Mouse (Mus musculus): ENCODE results near the gene Ccdc107. TPM values are rescaled to one million over a fixed set of nuclear protein-coding genes. Genes with fewer than 3 reads are reported as not detected.

Ccdc107 gene
- polyA plus RNA-seq, 1 experiment from 2014 or later = 98.8 TPM

DNA sequence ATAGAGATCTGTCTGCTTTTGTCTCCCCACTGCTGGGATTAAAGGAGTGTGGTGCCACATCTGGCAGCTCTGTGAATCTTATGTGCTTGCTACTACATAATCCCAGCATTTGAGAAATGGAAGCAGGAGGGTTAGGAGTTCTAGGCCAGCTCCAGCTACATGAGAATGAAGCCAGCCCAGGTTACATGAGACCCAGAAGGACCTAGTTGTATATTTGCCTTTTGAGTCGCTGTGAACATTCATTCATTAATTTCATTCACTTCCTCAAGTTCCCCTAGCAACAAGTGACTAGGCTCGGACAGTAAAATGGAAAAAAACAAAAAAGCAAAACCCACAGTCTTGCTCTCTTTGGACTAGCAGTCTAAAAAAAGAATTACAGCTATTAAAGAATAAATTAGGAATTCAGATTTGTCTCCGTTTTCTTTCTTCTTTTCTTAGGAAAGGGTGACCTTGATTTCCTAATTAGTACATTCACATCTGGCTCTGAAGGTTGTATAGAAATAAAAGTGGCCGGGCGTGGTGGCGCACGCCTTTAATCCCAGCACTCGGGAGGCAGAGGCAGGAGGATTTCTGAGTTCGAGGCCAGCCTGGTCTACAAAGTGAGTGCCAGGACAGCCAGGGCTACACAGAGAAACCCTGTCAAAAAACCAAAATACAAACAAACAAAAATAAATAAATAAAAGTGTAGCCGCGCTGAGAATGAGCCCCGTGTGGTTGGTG, 439 bp upstream of the Ccdc107 start:
- Histone ChIP-seq H3K9ac (no peak overlapping the region), H3K27ac (peak overlapping the region; percentile 63), H3K4me3 (replicated peaks) (peak overlapping the region; percentile 20; the same call in 1 of the 2 replicates), H3K36me3 (peaks cover 7% of the 10 kb centered on the region; the same call in 1 of the 2 replicates), H3K27me3 (replicated peaks) (no peaks in the 10 kb centered on the region), H3K4me2 (replicated peaks) (peak overlapping the region; percentile 41), H3K4me1 (replicated peaks) (peaks cover 14% of the 10 kb centered on the region), H3K9me3 (no peaks in the 10 kb centered on the region)
- ATAC-seq = no peak
- 42% methylated on average over 12 of the region's 12 CpGs for WGBS

DNA sequence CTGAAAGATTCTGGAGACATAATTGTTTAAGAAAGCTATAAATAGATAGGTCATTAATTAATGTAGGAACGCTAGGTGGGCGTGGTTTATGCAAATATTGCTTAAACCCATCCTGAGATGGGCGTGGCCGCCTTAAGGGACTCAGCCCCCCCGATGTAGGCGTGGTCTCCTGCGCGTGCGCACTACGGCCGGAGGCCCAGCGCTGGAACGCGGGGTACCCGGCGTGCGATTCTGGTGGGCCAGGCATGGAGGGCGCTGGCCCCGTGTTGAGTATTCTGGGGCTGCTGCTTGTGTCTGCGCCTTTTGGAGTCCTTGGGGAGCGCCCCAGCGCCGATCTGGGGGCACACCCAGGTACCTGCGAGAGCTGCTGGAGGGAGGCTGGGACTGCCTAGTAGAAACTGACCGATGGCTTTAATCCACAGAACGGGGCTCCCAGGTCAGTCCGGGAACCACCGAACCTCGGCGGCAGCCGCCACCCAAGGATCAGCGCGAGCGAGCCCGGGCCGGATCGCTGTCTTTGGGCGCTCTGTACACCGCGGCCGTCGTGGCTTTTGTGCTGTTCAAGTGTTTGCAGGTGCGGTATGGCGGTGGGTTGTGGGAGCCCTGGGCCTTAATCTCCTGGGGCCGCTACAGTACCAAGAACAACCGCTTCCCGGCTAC, 616 bp downstream of the Ccdc107 start:
- under 1% methylated on average over 47 of the region's 47 CpGs for WGBS

DNA sequence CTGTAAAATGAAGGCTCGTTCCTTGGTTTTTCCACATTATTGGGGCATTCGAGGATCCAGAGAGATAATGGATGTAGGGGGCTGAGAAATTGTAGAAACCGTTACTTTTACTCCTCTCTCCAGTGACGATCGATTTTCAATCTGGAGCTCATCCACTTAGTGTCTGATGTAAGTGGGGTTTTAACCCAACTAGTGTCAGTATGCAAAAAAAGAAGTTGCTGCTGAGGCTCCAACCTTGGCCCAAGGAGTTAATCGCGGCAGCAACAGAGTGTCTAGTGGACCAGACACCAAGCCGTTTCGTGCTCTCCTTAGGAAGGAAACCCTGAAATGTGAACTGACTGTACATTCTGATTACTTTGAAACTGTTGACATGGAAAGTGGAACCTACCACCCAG, 1.1 kb downstream of the Ccdc107 start:
- Histone ChIP-seq H3K36me3 (peaks cover 8% of the 10 kb centered on the region; the same call in 1 of the 2 replicates), H3K4me3 (replicated peaks) (peak overlapping the region; percentile 72), H3K9ac (peak overlapping the region; percentile 73), H3K4me2 (replicated peaks) (peak overlapping the region; percentile 72), H3K4me1 (replicated peaks) (peaks cover 30% of the 10 kb centered on the region), H3K27ac (peak overlapping the region; percentile 88), H3K9me3 (no peaks in the 10 kb centered on the region), H3K27me3 (replicated peaks) (no peaks in the 10 kb centered on the region)
- ATAC-seq = no peak
- under 1% methylated on average over 9 of the region's 9 CpGs for WGBS

More for the DNA sequence above, 616 bp downstream of the Ccdc107 start:
- H3K27ac ChIP-seq = peak overlapping the region; percentile 88
- H3K9me3 ChIP-seq = no peaks in the 10 kb centered on the region
- peaks cover 24% of the 10 kb centered on the region for H3K4me1 ChIP-seq (replicated peaks)
- peak overlapping the region; percentile 73 for H3K9ac ChIP-seq
- ATAC-seq = peak; percentile 91
- peaks cover 8% of the 10 kb centered on the region; the same call in 1 of the 2 replicates for H3K36me3 ChIP-seq
- H3K27me3 ChIP-seq (replicated peaks) = no peaks in the 10 kb centered on the region
- peak overlapping the region; percentile 72 for H3K4me3 ChIP-seq (replicated peaks)
- peak overlapping the region; percentile 72 for H3K4me2 ChIP-seq (replicated peaks)

DNA sequence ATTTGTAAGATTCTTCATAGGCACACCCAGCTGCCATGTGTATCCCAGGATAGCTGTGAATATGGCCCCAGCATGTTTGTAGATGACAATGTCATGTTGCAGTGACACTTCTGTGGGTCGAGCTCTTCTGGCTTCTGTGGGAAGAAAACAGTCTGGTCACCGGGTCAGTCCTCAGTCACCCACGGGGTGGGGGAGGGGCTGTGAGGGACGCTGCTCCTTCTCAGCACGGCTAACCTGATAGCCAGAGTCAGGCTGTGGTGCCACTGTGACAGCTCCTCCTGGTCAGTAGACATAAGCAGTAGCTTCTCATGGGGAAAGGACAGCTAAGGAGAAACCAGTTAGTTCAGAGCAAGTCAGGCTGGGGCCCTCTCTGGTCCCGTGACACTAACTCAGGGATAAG, 3.9 kb downstream of the Ccdc107 start:
- ATAC-seq = no peak
- no peak overlapping the region for H3K4me3 ChIP-seq (replicated peaks)
- peaks cover 36% of the 10 kb centered on the region for H3K4me1 ChIP-seq (replicated peaks)
- peaks cover 8% of the 10 kb centered on the region; the same call in 1 of the 2 replicates for H3K36me3 ChIP-seq
- H3K27me3 ChIP-seq (replicated peaks) = no peaks in the 10 kb centered on the region
- no peak overlapping the region for H3K4me2 ChIP-seq (replicated peaks)
- 68% methylated on average over 6 of the region's 6 CpGs for WGBS
- no peaks in the 10 kb centered on the region for H3K9me3 ChIP-seq
- no peak overlapping the region for H3K27ac ChIP-seq
- no peak overlapping the region for H3K9ac ChIP-seq

DNA sequence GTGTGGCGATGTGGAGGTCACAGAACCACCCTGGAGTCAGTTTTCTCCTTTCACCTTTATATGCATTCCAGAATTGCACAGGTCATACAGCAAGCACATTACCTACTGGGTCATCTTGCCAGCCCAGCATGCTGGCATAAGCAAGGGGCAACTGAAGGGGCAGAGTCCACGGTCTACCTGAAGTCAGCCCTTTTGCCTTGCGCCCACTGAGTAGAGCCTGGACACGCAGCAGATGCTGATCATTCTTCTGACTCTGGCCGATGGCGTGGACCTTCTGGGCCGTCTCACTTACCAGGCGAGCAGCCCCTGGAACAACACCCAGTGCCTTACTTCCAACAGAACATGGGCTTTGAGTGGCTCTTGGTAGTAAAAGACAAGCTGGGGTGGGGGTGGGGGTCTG, 4.7 kb downstream of the Ccdc107 start:
- peak overlapping the region; percentile 59; the same call in 1 of the 2 replicates for H3K4me3 ChIP-seq (replicated peaks)
- H3K9me3 ChIP-seq = no peaks in the 10 kb centered on the region
- 96% methylated on average over 8 of the region's 8 CpGs for WGBS
- H3K4me2 ChIP-seq (replicated peaks) = peak overlapping the region; percentile 74
- ATAC-seq = no peak
- H3K36me3 ChIP-seq = peaks cover 8% of the 10 kb centered on the region; the same call in 1 of the 2 replicates
- H3K4me1 ChIP-seq (replicated peaks) = peaks cover 36% of the 10 kb centered on the region
- H3K9ac ChIP-seq = no peak overlapping the region
- no peaks in the 10 kb centered on the region for H3K27me3 ChIP-seq (replicated peaks)
- no peak overlapping the region for H3K27ac ChIP-seq

DNA sequence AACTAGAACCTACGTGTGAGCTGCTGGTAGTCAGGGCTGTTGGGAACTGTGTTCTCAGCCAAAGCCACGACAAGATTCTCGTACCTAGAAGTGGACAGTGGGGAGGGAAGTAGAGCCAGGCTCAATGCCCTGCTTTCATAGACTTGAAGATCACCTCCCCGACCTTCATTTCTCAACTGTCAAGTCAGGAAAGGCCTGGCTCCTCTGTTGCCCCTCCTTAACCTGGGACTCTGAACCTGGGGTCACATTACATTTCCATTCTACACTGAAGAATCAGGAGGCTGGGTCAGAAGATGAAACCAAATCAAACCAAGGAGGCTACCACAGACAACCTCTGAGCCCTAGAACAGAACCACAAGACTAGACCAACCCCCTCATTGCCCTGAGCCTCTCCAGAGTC, 5.2 kb downstream of the Ccdc107 start:
- H3K4me2 ChIP-seq (replicated peaks) = peak overlapping the region; percentile 74
- H3K27me3 ChIP-seq (replicated peaks) = no peaks in the 10 kb centered on the region
- no peak overlapping the region for H3K27ac ChIP-seq
- 61% methylated on average over 4 of the region's 4 CpGs for WGBS
- H3K9me3 ChIP-seq = no peaks in the 10 kb centered on the region
- peaks cover 36% of the 10 kb centered on the region for H3K4me1 ChIP-seq (replicated peaks)
- H3K36me3 ChIP-seq = peaks cover 8% of the 10 kb centered on the region; the same call in 1 of the 2 replicates
- no peak for ATAC-seq
- peak overlapping the region; percentile 59 for H3K4me3 ChIP-seq (replicated peaks)
- peak overlapping the region; percentile 61 for H3K9ac ChIP-seq

DNA sequence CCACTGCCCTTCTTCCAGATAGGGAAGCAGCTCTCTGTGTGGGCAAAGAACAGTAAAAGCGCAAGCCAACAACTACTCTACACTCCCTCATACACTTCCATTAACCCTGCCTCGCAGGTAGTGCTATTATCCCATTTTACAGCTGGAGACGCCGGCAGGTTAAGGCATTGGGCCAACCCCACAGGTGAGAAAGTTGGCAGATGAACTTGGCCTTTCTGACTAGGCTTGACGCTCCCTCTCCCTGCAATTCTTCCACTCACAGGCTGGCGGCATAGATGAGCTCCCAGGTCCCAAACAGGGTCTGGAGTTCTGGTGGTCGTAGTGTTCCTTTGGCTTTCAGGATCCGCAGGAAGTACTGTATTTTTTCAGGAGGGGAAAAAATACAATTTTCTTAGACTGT, 6.3 kb downstream of the Ccdc107 start:
- WGBS = 10% methylated on average over 8 of the region's 8 CpGs
- peak overlapping the region; percentile 59 for H3K4me3 ChIP-seq (replicated peaks)
- peak overlapping the region; percentile 74 for H3K4me2 ChIP-seq (replicated peaks)
- peak overlapping the region; percentile 49; the same call in 1 of the 2 replicates for H3K27ac ChIP-seq
- no peaks in the 10 kb centered on the region for H3K27me3 ChIP-seq (replicated peaks)
- peaks cover 43% of the 10 kb centered on the region for H3K4me1 ChIP-seq (replicated peaks)
- H3K9me3 ChIP-seq = no peaks in the 10 kb centered on the region
- peak; percentile 57 for ATAC-seq
- H3K36me3 ChIP-seq = peaks cover 8% of the 10 kb centered on the region; the same call in 1 of the 2 replicates
- H3K9ac ChIP-seq = peak overlapping the region; percentile 61

DNA sequence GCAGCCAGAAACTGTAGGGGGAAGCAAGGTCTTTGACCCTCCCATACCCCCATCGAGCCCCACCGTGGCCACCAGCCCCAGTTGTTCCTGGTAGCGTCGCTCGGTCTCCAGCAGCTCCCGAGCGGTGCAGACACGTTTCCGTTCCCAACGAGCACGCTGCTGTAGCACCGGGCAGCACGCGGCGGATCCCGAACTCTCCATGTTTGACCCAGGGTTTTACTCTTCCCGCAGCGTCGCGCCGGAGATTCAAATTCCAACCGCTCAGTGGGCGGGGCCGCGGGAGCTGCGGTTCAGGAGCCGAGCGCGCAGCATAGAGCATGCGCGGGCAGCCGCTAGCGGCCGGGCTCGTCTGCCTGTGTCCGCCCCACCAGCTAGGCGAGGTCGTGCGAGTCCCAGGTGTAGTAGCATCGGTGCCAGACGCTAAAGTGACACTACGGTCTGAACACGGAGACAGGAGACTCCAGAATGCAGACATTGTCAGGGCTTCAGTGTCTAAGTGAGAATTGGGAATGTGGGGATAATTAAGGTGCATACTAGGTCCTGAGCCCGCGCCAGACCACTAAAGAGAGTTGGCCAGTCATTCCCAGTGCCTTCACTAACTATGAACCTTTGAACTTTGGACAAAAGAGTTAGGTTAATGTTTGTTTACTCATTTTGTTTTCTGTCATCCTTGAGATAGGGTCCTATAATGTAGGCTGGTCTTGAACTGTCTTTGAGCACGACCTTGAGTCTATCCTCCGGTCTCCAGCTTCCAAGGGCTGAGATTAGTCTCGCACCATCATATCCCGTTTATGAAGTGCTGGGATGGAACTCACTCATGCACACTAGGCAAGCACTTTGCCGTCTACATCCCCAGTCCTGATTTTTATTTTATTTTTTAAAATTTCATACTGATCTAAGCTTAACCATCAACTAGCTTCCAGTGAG, 7.0 kb downstream of the Ccdc107 start, which contains the start of gene Arhgef39:
TSS of gene Arhgef39 (minus strand) at position 289 of the 927 bp plus-strand sequence.
- H3K4me3 ChIP-seq (replicated peaks) = peak within 1 kb of the TSS; percentile 59
- no peaks in the 10 kb centered on the region for H3K9me3 ChIP-seq
- H3K27me3 ChIP-seq (replicated peaks) = no peaks in the 10 kb centered on the region
- peak; percentile 91 for ATAC-seq
- H3K9ac ChIP-seq = peak within 1 kb of the TSS; percentile 61
- H3K4me1 ChIP-seq (replicated peaks) = peaks cover 43% of the 10 kb centered on the region
- H3K4me2 ChIP-seq (replicated peaks) = peak within 1 kb of the TSS; percentile 74
- WGBS = 6% methylated on average over 50 of the region's 50 CpGs
- H3K27ac ChIP-seq = peak within 1 kb of the TSS; percentile 49; the same call in 1 of the 2 replicates
- H3K36me3 ChIP-seq = peaks cover 8% of the 10 kb centered on the region; the same call in 1 of the 2 replicates

DNA sequence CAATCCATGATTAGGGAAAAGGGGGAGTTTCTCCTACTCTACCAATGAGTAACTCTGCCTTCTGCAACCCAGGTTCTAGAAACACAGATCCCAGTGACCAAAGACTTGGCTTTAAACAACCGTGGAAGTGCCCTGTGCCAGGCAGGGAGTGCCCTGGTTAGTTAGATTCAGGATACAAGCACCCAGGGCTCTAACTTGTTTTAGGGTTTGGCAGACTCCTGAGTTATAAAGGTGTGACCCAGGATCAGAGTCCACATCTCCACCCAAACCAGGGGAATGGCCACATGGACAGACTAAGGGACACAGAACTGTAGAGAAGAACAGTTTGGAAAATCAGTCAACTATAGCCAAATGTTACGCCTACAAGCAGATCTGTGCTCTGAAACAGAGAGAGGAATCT, 10.3 kb downstream of the Ccdc107 start:
- Histone ChIP-seq H3K27me3 (replicated peaks) (no peaks in the 10 kb centered on the region), H3K9me3 (no peaks in the 10 kb centered on the region), H3K4me2 (replicated peaks) (peak overlapping the region; percentile 9; the same call in 1 of the 2 replicates), H3K27ac (no peak overlapping the region), H3K4me1 (replicated peaks) (peaks cover 33% of the 10 kb centered on the region), H3K4me3 (replicated peaks) (no peak overlapping the region), H3K9ac (no peak overlapping the region), H3K36me3 (no peaks in the 10 kb centered on the region)
- ATAC-seq = 0 out of 2 replicates have a peak, but pooled peaks have one; percentile 19
- 62% methylated on average over 2 of the region's 2 CpGs for WGBS

DNA sequence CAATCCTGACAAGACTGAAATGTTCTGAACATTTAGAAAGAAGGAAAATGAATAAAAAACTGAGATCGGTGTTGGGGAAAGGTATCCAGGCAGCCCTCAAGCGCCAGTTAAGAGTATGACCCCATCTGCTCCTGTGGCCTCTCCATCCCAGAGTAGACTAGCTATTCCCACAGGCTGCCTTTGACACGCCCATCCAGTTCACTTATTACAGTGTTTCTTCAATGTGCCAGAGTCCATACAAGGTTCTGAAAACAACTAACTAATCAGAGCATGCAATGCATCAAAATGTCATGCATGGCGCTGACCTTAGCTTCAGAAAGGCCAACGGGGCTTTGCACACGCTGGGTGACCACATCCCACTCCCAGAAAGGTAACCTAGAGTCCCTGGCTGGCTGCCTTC, 10.8 kb downstream of the Ccdc107 start:
- no peak overlapping the region for H3K9ac ChIP-seq
- no peaks in the 10 kb centered on the region for H3K9me3 ChIP-seq
- no peak overlapping the region for H3K4me3 ChIP-seq (replicated peaks)
- H3K4me1 ChIP-seq (replicated peaks) = peaks cover 32% of the 10 kb centered on the region
- H3K27ac ChIP-seq = no peak overlapping the region
- H3K4me2 ChIP-seq (replicated peaks) = 0 out of 2 replicates have a peak overlapping the region, but pooled peaks have one; percentile 9
- no peaks in the 10 kb centered on the region for H3K27me3 ChIP-seq (replicated peaks)
- no peaks in the 10 kb centered on the region for H3K36me3 ChIP-seq
- 74% methylated on average over 6 of the region's 6 CpGs for WGBS
- ATAC-seq = no peak

DNA sequence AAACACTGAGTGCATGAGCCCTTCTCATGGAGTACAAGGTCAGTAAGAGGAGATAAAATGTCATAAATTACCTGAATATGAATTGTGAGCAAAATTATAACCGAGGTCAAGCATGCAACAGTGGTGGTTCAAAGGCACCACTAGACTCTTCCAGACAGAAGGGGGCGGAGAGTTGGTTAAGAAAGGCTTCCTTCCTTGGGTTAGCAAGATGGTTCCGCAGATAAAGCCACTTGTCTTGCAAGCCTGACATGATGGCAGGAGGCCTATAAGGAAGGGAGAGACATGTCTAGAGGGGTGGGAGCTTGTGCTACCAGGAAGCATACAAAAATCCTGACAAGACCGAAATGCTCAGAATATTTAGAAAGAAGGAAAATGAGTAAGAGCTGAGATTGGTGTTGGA, 11.6 kb downstream of the Ccdc107 start:
- Histone ChIP-seq H3K4me2 (replicated peaks) (no peak overlapping the region), H3K27me3 (replicated peaks) (no peaks in the 10 kb centered on the region), H3K36me3 (no peaks in the 10 kb centered on the region), H3K27ac (no peak overlapping the region), H3K4me1 (replicated peaks) (peaks cover 33% of the 10 kb centered on the region), H3K9me3 (no peaks in the 10 kb centered on the region), H3K4me3 (replicated peaks) (no peak overlapping the region), H3K9ac (no peak overlapping the region)
- 75% methylated on average over 4 of the region's 4 CpGs for WGBS
- no peak for ATAC-seq

Measured in intestine, embryonic 15.5 days (tissue).